Mouse (Mus musculus): Measurements from ENCODE around the gene Trex1. TPM values are rescaled to one million over a fixed set of nuclear protein-coding genes. Genes with fewer than 3 reads are reported as not detected.

Trex1 gene
- polyA plus RNA-seq, 1 experiment from 2014 or later, result 13.3 TPM

- H3K36me3 ChIP-seq (ENCODE audit: control insufficient read depth, insufficient read depth, low read length), result peaks cover 3% of the 10 kb centered on the region
- 82% methylated on average over 3 of the region's 3 CpGs for WGBS
- H3K4me3 ChIP-seq (ENCODE audit: low read depth, low read length), result no peak overlapping the region
These were observed 43.0 kb upstream of the Trex1 start for GRCm38 (mm10) chr9:109102541-109102940.

GRCm38 (mm10) chr9:109101933-109102445 lies 42.5 kb upstream of the Trex1 start:
- Histone ChIP-seq H3K9me3 (ENCODE audit: control insufficient read depth, low read length) (no peaks in the 10 kb centered on the region), H3K9ac (ENCODE audit: low read length) (no peak overlapping the region), H3K4me1 (replicated peaks; ENCODE audit: control insufficient read depth, insufficient read depth) (peaks cover 14% of the 10 kb centered on the region; the same call in 1 of the 2 replicates), H3K27ac (replicated peaks) (no peak overlapping the region), H3K4me3 (ENCODE audit: low read depth, low read length) (no peak overlapping the region), H3K36me3 (ENCODE audit: control insufficient read depth, insufficient read depth, low read length) (peaks cover 2% of the 10 kb centered on the region), H3K27me3 (ENCODE audit: control insufficient read depth, insufficient read depth, low read length) (no peaks in the 10 kb centered on the region), H3K4me2 (replicated peaks; ENCODE audit: low read depth) (no peak overlapping the region)
- no peak for TF ChIP-seq EP300 (optimal IDR thresholded peaks at IDR 0.05)
- TF ChIP-seq CTCF (IDR thresholded peaks at IDR 0.05; ENCODE audit: low read depth), result no peak
- 86% methylated on average over 5 of the region's 5 CpGs for WGBS
- ATAC-seq (ENCODE audit: low FRiP score, low TSS enrichment), result no peak
- no peak for DNase-seq (ENCODE audit: low spot score)

More at GRCm38 (mm10) chr9:109102541-109102940, 43.0 kb upstream of the Trex1 start:
- no peak for ATAC-seq (ENCODE audit: low FRiP score, low TSS enrichment)
- no peak overlapping the region for H3K4me2 ChIP-seq (replicated peaks; ENCODE audit: low read depth)
- no peak overlapping the region for H3K27ac ChIP-seq (replicated peaks)
- no peaks in the 10 kb centered on the region for H3K9me3 ChIP-seq (ENCODE audit: control insufficient read depth, low read length)
- no peak for DNase-seq (ENCODE audit: low spot score)
- H3K9ac ChIP-seq (ENCODE audit: low read length), result no peak overlapping the region
- no peaks in the 10 kb centered on the region for H3K27me3 ChIP-seq (ENCODE audit: control insufficient read depth, insufficient read depth, low read length)
- H3K4me1 ChIP-seq (replicated peaks; ENCODE audit: control insufficient read depth, insufficient read depth), result peaks cover 10% of the 10 kb centered on the region; the same call in 1 of the 2 replicates
- TF ChIP-seq CTCF (IDR thresholded peaks at IDR 0.05; ENCODE audit: low read depth) (no peak), EP300 (optimal IDR thresholded peaks at IDR 0.05) (no peak)

- TF ChIP-seq CTCF (IDR thresholded peaks at IDR 0.05; ENCODE audit: low read depth) (no peak), EP300 (optimal IDR thresholded peaks at IDR 0.05) (no peak)
- Histone ChIP-seq H3K9ac (ENCODE audit: low read length) (no peak overlapping the region), H3K4me3 (ENCODE audit: low read depth, low read length) (no peak overlapping the region), H3K4me1 (replicated peaks; ENCODE audit: control insufficient read depth, insufficient read depth) (peaks cover 16% of the 10 kb centered on the region; the same call in 1 of the 2 replicates), H3K9me3 (ENCODE audit: control insufficient read depth, low read length) (no peaks in the 10 kb centered on the region), H3K36me3 (ENCODE audit: control insufficient read depth, insufficient read depth, low read length) (no peaks in the 10 kb centered on the region), H3K27ac (replicated peaks) (no peak overlapping the region), H3K27me3 (ENCODE audit: control insufficient read depth, insufficient read depth, low read length) (no peaks in the 10 kb centered on the region), H3K4me2 (replicated peaks; ENCODE audit: low read depth) (no peak overlapping the region)
- no peak for ATAC-seq (ENCODE audit: low FRiP score, low TSS enrichment)
- WGBS, result 81% methylated on average over 20 of the region's 20 CpGs
- DNase-seq (ENCODE audit: low spot score), result no peak
These were observed 40.9 kb upstream of the Trex1 start for GRCm38 (mm10) chr9:109100307-109100928.

GRCm38 (mm10) chr9:109098969-109099368 lies 39.4 kb upstream of the Trex1 start:
- peaks cover 20% of the 10 kb centered on the region for H3K4me1 ChIP-seq (replicated peaks; ENCODE audit: control insufficient read depth, insufficient read depth)
- no peaks in the 10 kb centered on the region for H3K27me3 ChIP-seq (ENCODE audit: control insufficient read depth, insufficient read depth, low read length)
- H3K4me2 ChIP-seq (replicated peaks; ENCODE audit: low read depth), result 0 out of 2 replicates have a peak overlapping the region, but pooled peaks have one; percentile 2
- TF ChIP-seq EP300 (optimal IDR thresholded peaks at IDR 0.05) (no peak), CTCF (IDR thresholded peaks at IDR 0.05; ENCODE audit: low read depth) (no peak)
- 0 out of 2 replicates have a peak overlapping the region, but pooled peaks have one; percentile 35 for H3K27ac ChIP-seq (replicated peaks)
- no peaks in the 10 kb centered on the region for H3K9me3 ChIP-seq (ENCODE audit: control insufficient read depth, low read length)
- no peak overlapping the region; the same call in 1 of the 2 replicates for H3K9ac ChIP-seq (ENCODE audit: low read length)
- DNase-seq (ENCODE audit: low spot score) (peak; percentile 71), ATAC-seq (ENCODE audit: low FRiP score, low TSS enrichment) (no peak)
- H3K4me3 ChIP-seq (ENCODE audit: low read depth, low read length), result no peak overlapping the region
- WGBS, result 14% methylated on average over 6 of the region's 6 CpGs
- H3K36me3 ChIP-seq (ENCODE audit: control insufficient read depth, insufficient read depth, low read length), result no peaks in the 10 kb centered on the region

GRCm38 (mm10) chr9:109098366-109098765 lies 38.8 kb upstream of the Trex1 start:
- DNase-seq (ENCODE audit: low spot score) (no peak), ATAC-seq (ENCODE audit: low FRiP score, low TSS enrichment) (no peak)
- Histone ChIP-seq H3K36me3 (ENCODE audit: control insufficient read depth, insufficient read depth, low read length) (no peaks in the 10 kb centered on the region), H3K4me2 (replicated peaks; ENCODE audit: low read depth) (peak overlapping the region; percentile 2; the same call in 1 of the 2 replicates), H3K4me1 (replicated peaks; ENCODE audit: control insufficient read depth, insufficient read depth) (peaks cover 20% of the 10 kb centered on the region), H3K27me3 (ENCODE audit: control insufficient read depth, insufficient read depth, low read length) (no peaks in the 10 kb centered on the region), H3K9ac (ENCODE audit: low read length) (no peak overlapping the region), H3K9me3 (ENCODE audit: control insufficient read depth, low read length) (no peaks in the 10 kb centered on the region), H3K27ac (replicated peaks) (peak overlapping the region; percentile 96), H3K4me3 (ENCODE audit: low read depth, low read length) (no peak overlapping the region)
- TF ChIP-seq CTCF (IDR thresholded peaks at IDR 0.05; ENCODE audit: low read depth) (no peak), EP300 (optimal IDR thresholded peaks at IDR 0.05) (no peak)
- WGBS, result 64% methylated on average over 8 of the region's 8 CpGs

- ATAC-seq (ENCODE audit: low FRiP score, low TSS enrichment) (no peak), DNase-seq (ENCODE audit: low spot score) (peak; percentile 33)
- Histone ChIP-seq H3K27me3 (ENCODE audit: control insufficient read depth, insufficient read depth, low read length) (no peaks in the 10 kb centered on the region), H3K9ac (ENCODE audit: low read length) (no peak overlapping the region; the same call in 1 of the 2 replicates), H3K4me3 (ENCODE audit: low read depth, low read length) (no peak overlapping the region), H3K27ac (replicated peaks) (peak overlapping the region; percentile 96), H3K9me3 (ENCODE audit: control insufficient read depth, low read length) (no peaks in the 10 kb centered on the region), H3K4me2 (replicated peaks; ENCODE audit: low read depth) (peak overlapping the region; percentile 84), H3K4me1 (replicated peaks; ENCODE audit: control insufficient read depth, insufficient read depth) (peaks cover 20% of the 10 kb centered on the region), H3K36me3 (ENCODE audit: control insufficient read depth, insufficient read depth, low read length) (no peaks in the 10 kb centered on the region)
- TF ChIP-seq CTCF (IDR thresholded peaks at IDR 0.05; ENCODE audit: low read depth) (no peak), EP300 (optimal IDR thresholded peaks at IDR 0.05) (no peak)
- WGBS, result 50% methylated on average over 5 of the region's 5 CpGs
These were observed 38.3 kb upstream of the Trex1 start for GRCm38 (mm10) chr9:109097831-109098230.

All from stomach, postnatal 0 days (tissue).